Mouse (Mus musculus): ENCODE data around the gene Cnppd1.

- no peak for TF ChIP-seq CTCF (IDR thresholded peaks at IDR 0.05; ENCODE audit: low read depth, low read length)
- no peak for TF ChIP-seq POLR2A (IDR thresholded peaks at IDR 0.05; ENCODE audit: insufficient read depth, low read length)
- no peak for TF ChIP-seq EP300 (IDR thresholded peaks at IDR 0.05; ENCODE audit: insufficient read depth, low read depth, low read length)
Measured at GRCm38 (mm10) chr1:75136293-75136692, 6.2 kb downstream of the Cnppd1 start.
